Mouse (Mus musculus) frontal cortex, postnatal 10 days (tissue): ENCODE measurements around the gene Bcl7c.
"Not testable (repeated sequence)": the region's sequence is repeated elsewhere in the genome, so short reads cannot be mapped to it uniquely, and the experiment has no call there.

Experiments used
- DNase-seq, 2 experiments: peaks; one replicate each; pipeline ENCODE4 v3.0.0; 2022; ENCODE audit warnings: low spot score in 2 of 2, mixed read lengths in 1 of 2

The Bcl7c gene

DNA sequence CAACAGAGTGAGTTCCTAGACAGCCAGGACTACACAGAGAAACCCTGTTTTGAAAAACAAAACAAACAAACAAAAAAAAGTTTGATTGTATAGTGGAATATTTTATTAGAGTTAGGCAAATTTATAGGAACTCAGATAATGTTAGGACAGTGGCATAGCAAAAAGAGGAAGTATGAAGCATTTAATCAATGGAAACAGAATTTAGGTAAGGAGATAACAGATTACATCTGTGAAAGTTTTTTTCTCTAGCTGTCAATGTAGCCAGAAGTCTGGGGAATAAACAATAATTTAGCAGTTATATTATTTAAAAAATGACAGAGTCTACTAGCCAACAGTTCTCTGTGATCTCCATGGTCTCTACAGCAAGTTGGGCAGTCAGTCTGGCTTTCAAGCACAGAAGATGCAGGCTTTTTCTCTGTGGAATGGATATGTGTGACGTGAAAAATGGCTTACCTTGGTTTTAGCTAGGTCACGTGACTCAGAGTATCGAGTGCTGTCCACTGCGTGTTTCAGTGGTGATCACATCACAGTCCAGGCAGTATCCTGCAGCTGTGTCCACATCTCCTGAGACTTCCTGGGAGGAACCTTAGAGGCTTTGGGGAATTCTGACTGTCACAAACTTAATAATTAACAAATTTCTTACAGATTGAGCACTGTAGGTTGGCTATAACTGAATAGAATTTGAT is 60.1 kb downstream of the Bcl7c start:
- no peak for DNase-seq

GRCm38 (mm10) chr7:127647576-127647975 is 61.2 kb downstream of the Bcl7c start:
- not testable (repeated sequence) for DNase-seq

- DNase-seq: no peak
Observed at GRCm38 (mm10) chr7:127646363-127646762, 62.4 kb downstream of the Bcl7c start.

DNA sequence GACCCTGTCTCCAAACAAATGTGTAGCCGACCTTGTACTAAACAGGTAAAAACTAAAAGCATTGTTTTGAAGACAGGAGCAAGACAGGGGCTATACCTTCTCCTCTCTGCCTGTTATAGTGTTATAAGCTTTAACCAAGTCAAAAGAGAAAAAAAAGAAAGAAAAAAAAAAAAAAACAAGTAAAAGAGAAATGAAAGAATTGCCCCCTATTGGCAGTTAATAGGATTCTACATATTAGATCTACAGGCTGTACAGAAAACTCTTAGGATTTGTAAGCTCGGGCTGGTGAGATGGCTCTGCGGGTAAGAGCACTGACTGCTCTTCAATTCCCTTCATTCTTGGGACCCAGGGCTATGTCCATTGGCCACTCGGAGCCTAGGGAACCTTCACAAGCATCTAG is 66.5 kb downstream of the Bcl7c start:
- no peak for DNase-seq

DNA sequence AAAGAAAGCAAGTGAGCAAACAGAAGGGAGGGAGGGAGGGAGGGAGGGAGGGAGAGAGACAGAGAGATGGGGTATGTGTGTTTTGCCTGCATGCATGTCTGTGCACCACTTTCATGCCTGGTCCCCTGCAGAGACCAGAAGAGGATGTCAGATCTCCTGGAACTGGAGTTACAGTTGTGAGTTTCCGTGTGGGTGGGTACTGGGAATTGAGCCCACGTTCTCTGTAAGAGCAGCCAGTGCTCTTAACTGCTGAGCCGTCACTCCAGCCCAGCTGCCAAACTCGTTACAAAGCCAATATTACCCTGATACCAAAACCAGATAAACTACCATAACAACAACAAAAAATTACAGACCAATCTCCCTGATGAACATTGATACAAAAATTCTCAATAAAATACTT is 67.5 kb downstream of the Bcl7c start:
- DNase-seq: no peak

DNA sequence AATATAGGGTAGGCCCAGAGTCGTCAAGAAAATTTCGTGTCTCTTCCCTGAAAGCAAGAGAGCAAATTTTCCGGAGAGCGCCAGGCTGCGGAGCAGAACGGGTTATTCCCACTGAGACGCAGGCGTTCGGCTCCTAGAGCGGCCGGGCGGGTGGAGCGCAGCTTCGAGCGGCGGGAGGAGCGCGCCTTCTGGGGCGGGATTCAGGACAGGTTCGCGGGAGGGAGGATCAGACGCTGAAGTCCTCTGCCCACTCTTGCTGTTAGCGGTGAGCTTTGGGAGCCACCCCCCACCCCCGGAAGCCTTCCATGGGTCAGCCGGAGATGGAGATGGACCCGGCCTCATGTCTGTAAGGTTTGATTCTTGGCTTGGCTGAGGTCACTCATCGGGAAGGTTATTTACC is 71.8 kb downstream of the Bcl7c start:
- peak; percentile 47 to 77 for DNase-seq

DNA sequence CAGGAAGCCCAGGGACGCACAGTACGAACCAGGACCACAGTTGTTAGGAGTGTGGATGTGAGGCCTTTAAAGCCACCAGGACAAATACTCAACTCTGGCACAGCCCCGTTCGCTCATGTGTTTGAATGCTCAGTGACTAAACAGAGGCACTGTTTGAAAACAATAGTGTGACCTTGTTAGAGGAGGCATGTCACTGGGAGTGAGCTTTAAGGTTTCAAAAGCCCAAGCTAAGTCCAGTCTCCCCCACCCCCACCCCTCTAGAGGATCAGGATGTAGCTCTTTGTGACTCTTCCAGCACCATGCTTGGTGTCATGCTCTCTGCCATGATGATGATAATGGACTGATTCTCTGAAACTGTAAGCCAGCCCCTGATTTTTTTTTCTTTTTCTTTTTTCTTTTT is 77.3 kb downstream of the Bcl7c start:
- DNase-seq: no peak

DNA sequence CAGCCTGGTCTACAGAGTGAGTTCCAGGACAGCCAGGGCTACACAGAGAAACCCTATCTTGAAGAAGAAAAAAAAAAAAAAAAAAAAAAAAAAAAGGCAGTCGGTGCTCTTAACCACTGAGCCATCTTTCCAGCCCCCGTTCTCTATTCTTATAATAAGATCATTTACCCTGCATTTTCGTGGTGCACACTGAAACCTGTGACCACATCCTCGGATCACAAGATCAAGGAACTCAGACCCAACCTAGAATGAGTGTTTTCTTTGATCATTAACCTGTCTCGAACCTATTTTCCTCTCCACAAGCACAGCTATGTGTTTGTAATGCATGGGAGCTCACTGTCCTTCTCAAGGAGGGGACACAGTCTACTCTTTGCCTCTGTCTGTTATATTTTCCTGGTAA is 80.1 kb downstream of the Bcl7c start:
- DNase-seq: no peak

DNA sequence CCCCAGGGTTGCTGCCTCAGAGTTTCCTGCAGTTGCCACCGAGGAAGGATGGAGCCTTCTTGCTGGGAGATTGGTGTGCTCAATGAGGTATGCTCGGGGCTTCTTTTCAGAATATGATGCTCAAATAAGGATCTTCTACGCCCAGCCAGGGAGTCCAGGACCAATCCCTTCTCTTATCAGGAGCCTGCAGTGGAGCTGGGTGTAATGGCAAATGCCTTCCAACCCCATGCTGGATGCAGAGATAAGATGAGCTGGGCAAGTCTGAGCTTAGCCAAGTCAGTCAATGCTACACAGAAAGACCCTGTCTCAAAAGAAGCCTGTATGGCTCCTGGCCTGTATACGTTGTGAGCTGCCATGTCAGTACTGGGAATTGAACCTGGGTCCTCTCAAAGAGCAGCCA is 82.3 kb downstream of the Bcl7c start:
- no peak for DNase-seq

GRCm38 (mm10) chr7:127626039-127626438 is 82.7 kb downstream of the Bcl7c start:
- no peak for DNase-seq

DNA sequence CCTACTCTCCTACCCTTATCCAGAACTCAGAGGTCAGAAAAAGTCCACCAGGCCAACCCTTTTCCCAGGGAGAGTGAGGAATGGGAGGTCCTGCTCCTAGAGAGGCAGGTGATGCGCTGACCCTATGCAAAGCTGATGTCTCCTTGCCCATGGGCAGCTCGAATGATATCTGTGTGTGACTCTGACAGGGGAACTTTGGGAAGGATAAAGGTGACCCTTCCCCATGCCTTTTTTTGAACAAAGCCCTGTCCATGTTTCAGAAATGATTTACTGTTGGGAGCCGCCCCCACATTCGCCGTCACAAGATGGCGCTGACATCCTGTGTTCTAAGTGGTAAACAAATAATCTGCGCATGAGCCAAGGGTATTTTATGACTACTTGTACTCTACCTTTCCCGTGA is 90.3 kb downstream of the Bcl7c start:
- DNase-seq: not testable (repeated sequence)

DNA sequence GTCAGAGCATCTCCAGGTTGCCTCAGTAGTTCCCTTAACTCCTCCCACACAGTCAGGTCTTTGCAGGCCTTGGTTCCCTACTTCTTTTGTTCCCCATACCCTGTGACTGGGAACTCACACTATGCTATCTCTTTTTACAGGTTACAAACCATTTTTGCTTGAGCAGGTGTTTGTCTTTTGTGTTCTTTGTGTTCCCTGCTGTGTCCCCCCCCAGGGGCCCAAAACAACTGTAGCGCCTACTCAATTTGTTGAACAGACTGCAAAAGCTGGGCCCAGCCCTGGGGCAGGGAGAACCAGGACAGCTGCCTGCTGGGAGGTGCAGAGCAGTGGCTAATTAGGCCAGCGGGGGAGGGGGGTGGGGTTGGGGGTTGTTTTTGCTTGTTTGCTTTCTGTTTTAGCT is 90.8 kb downstream of the Bcl7c start:
- peak in 1 of 2 experiments; percentile 11 for DNase-seq

GRCm38 (mm10) chr7:127616881-127617280 is 91.9 kb downstream of the Bcl7c start:
- no peak for DNase-seq

DNA sequence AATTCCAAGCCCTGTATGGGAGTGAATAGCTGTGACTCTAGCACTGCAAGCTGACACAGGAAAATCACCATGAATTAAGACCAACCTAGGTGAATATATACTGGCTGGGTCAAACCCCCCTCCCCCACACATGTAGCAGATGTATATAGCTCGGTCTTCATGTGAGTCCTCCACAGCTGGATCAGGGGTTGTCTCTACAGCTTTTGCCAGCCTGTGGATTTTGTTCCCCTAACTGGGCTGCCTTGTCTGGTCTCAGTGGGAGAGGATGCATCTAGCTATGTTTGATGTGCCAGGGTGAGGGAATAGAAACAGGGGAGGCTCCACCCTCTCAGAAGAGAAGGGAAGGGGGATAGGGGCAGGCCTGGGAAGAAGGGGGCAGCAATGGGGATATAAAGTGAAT is 92.4 kb downstream of the Bcl7c start:
- DNase-seq: peak in 1 of 2 experiments; percentile 7

DNA sequence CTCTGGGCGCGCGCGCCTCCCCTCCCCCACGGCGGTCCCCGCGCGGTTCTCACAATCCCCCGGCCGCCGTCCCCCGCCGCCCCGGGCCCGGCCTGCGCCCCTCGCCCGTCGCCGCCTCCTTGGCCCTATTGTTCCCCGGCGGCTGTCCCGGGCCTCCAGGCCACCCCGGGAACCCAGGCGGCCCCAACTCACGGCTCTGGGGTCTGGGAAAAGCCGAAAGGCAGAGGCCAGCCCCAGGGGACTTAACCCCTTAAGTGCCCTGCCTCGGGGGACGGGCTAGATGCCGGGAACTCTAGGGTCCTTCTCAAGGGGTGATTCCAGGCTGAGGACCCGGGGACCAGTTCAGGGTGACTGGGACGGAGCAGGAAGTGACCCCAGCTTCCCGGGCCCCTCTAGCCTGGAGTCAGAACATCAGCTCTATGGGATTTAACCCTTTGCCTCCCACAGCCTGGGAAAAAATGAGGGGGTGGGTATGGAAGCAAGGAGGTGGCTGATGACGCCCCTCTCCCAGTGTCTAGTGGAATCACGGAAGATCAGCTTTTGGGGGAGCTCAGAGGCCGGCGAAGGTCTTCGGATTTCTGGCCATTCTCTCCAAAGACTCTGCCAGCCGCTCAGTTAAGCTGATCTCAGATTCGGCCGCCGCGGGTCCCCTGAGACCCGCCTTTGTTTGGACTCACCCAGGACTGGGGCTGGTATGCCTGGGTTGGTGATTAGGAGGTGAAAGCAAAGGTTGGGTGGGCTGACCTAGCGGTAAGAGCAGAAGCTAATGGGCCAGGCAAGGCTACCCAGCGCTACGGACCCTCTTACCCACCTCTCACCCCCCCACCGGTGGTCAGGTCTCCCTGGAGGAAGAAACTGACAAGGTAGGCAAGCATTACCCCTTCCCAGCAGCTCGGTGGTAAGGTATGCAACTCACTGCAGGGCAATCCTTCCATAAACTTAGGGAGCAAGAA is 93.6 kb downstream of the Bcl7c start, which contains the start of gene Zfp629:
Gene Zfp629 (minus strand): TSS at position 907 of the 953 bp plus-strand sequence.
- DNase-seq: peak; percentile 81 to 82

GRCm38 (mm10) chr7:127614511-127614890 is 94.2 kb downstream of the Bcl7c start:
- peak in 1 of 2 experiments; percentile 36 for DNase-seq

GRCm38 (mm10) chr7:127614091-127614490 is 94.6 kb downstream of the Bcl7c start:
- peak in 1 of 2 experiments; percentile 2 for DNase-seq

GRCm38 (mm10) chr7:127613501-127613900 is 95.2 kb downstream of the Bcl7c start:
- peak in 1 of 2 experiments; percentile 7 for DNase-seq

- DNase-seq: no peak
Observed at GRCm38 (mm10) chr7:127611561-127611960, 97.2 kb downstream of the Bcl7c start.
